Comparison of ENCODE assay signal across 8 mouse cellular contexts in genomic region chr4:120283141-120283540, GRCm38 (mm10). TPM values are rescaled to one million over a fixed set of nuclear protein-coding genes. Genes with fewer than 3 reads are reported as not detected.
DNase-seq lines count a peak whose midpoint lies in the region; ATAC-seq lines count a peak whose summit lies in the region.

No protein-coding gene starts in this region.

- DNase-seq in spleen, postnatal 36 days (ENCODE audit: low spot score in 2 of 2) = peak; percentile 21 to 36
- DNase-seq in spleen, adult 12 weeks (ENCODE audit: low spot score) = no peak
- DNase-seq in embryo, embryonic 10 days (ENCODE audit: low spot score) = peak; percentile 66
- peak; percentile 65 for DNase-seq in gonadal fat pad, adult 2 months (ENCODE audit: low read depth)
- DNase-seq in intestine, embryonic 14.5 days (ENCODE audit: low spot score) = peak; percentile 76
- peak; percentile 77 for DNase-seq in midbrain, embryonic 14.5 days
- DNase-seq in testis, postnatal 14 days (ENCODE audit: low spot score) = peak; percentile 84

- H3K27me3 ChIP-seq in intestine, embryonic 14.5 days (replicated peaks; ENCODE audit: control insufficient read depth, insufficient read depth, low read length) = peaks cover 50% of the 10 kb centered on the region
- H3K27me3 ChIP-seq in limb, embryonic 13.5 days = peaks cover 94% of the 10 kb centered on the region
- H3K27me3 ChIP-seq in midbrain, embryonic 14.5 days (ENCODE audit: control insufficient read depth, insufficient read depth, low read length) = peaks cover 14% of the 10 kb centered on the region

- H3K4me3 ChIP-seq in intestine, embryonic 14.5 days (ENCODE audit: low read depth, low read length) = peak overlapping the region; percentile 39
- H3K4me3 ChIP-seq in limb, embryonic 13.5 days = peak overlapping the region; percentile 47
- peak overlapping the region; percentile 44 for H3K4me3 ChIP-seq in midbrain, embryonic 14.5 days (replicated peaks; ENCODE audit: low read depth, low read length)

- no peaks in the 10 kb centered on the region for H3K9me3 ChIP-seq in intestine, embryonic 14.5 days (ENCODE audit: control insufficient read depth, low read length)
- H3K9me3 ChIP-seq in limb, embryonic 13.5 days = no peaks in the 10 kb centered on the region
- H3K9me3 ChIP-seq in midbrain, embryonic 14.5 days (ENCODE audit: control insufficient read depth, low read length) = no peaks in the 10 kb centered on the region

- H3K9ac ChIP-seq in intestine, embryonic 14.5 days (ENCODE audit: low read length) = peak overlapping the region; percentile 25
- H3K9ac ChIP-seq in limb, embryonic 13.5 days = peak overlapping the region; percentile 60
- peak overlapping the region; percentile 62 for H3K9ac ChIP-seq in midbrain, embryonic 14.5 days (replicated peaks; ENCODE audit: low read length)

- peak; percentile 56 for ATAC-seq in intestine, embryonic 14.5 days (replicated peaks; ENCODE audit: low FRiP score, low TSS enrichment, low read depth)
- ATAC-seq in limb, embryonic 13.5 days (ENCODE audit: low FRiP score, low read depth) = no peak
- ATAC-seq in midbrain, embryonic 14.5 days (ENCODE audit: low FRiP score, low TSS enrichment) = peak; percentile 61

- H3K4me1 ChIP-seq in intestine, embryonic 14.5 days (replicated peaks; ENCODE audit: control insufficient read depth, insufficient read depth, low read length) = peaks cover 19% of the 10 kb centered on the region
- H3K4me1 ChIP-seq in limb, embryonic 13.5 days = peaks cover 30% of the 10 kb centered on the region
- H3K4me1 ChIP-seq in midbrain, embryonic 14.5 days (ENCODE audit: control insufficient read depth, insufficient read depth, low read length) = peaks cover 36% of the 10 kb centered on the region

- 12% methylated on average over 5 of the region's 6 CpGs for WGBS in intestine, embryonic 14.5 days
- 7% methylated on average over 6 of the region's 6 CpGs for WGBS in limb, embryonic 13.5 days
- 8% methylated on average over 6 of the region's 6 CpGs for WGBS in midbrain, embryonic 14.5 days

- H3K4me2 ChIP-seq in intestine, embryonic 14.5 days (ENCODE audit: low read length) = peak overlapping the region; percentile 87
- peak overlapping the region; percentile 89 for H3K4me2 ChIP-seq in limb, embryonic 13.5 days (replicated peaks)
- peak overlapping the region; percentile 98 for H3K4me2 ChIP-seq in midbrain, embryonic 14.5 days (ENCODE audit: low read length)

- H3K27ac ChIP-seq in intestine, embryonic 14.5 days (ENCODE audit: low read depth) = no peak overlapping the region
- H3K27ac ChIP-seq in limb, embryonic 13.5 days = no peak overlapping the region
- H3K27ac ChIP-seq in midbrain, embryonic 14.5 days (replicated peaks; ENCODE audit: low read depth, low read length) = peak overlapping the region; percentile 49; the same call in 1 of the 2 replicates

- no peaks in the 10 kb centered on the region for H3K36me3 ChIP-seq in intestine, embryonic 14.5 days (ENCODE audit: control insufficient read depth, insufficient read depth, low read length)
- no peaks in the 10 kb centered on the region for H3K36me3 ChIP-seq in limb, embryonic 13.5 days
- H3K36me3 ChIP-seq in midbrain, embryonic 14.5 days (ENCODE audit: control insufficient read depth, insufficient read depth, low read length) = no peaks in the 10 kb centered on the region

RNA-seq across cellular contexts. Expression of gene Foxo6, which starts 4.0 kb away (rescaled TPM):
- polyA plus RNA-seq in gonadal fat pad, adult 2 months (2012; rRNA removed) = 0.63 and 1.6 TPM in 2 replicates
- 0.39 and 0.50 TPM in 2 replicates for polyA plus RNA-seq in intestine, embryonic 14.5 days (2014; fragmentation: Nextera tagmentation; extraction: Ambion mirVana)
- polyA plus RNA-seq in limb, embryonic 13.5 days (2015; fragmentation: Nextera tagmentation; extraction: Ambion mirVana) = 0.05 and 0.11 TPM in 2 replicates
- 2.0 and 2.6 TPM in 2 replicates for polyA plus RNA-seq in midbrain, embryonic 14.5 days (2014; fragmentation: Nextera tagmentation; extraction: Ambion mirVana)
